Mouse (Mus musculus) liver, adult 2 months (tissue): ENCODE measurements around the gene Herc3. TPM values are rescaled to one million over a fixed set of nuclear protein-coding genes. Genes with fewer than 3 reads are reported as not detected.

Experiments used
- DNase-seq: peaks from one replicate; pipeline ENCODE4 v3.0.0-alpha.2; 2011; ENCODE audit warnings: low read depth, low spot score; ENCODE audit errors: extremely low read depth
- H3K27ac ChIP-seq: fragments of 200-500 bp; replicated peaks from 2 replicates; pipeline ENCODE4 v1.5.1; 2012; ENCODE audit warnings: low read depth, mild to moderate bottlenecking, control low read depth, inconsistent platforms, low read length; ENCODE audit not compliant: insufficient read depth
- H3K27me3 ChIP-seq: fragments of 200-500 bp; 2 replicates; pipeline ENCODE4 v1.6.1; 2012; ENCODE audit warnings: mild to moderate bottlenecking, moderate library complexity, low read length, inconsistent platforms; ENCODE audit not compliant: control insufficient read depth, insufficient read depth
- H3K36me3 ChIP-seq: fragments of 200-500 bp; 2 replicates; pipeline ENCODE4 v1.6.1; 2012; ENCODE audit warnings: low read length, inconsistent platforms; ENCODE audit not compliant: control insufficient read depth, insufficient read depth
- H3K4me1 ChIP-seq: fragments of 200-500 bp; 2 replicates; pipeline ENCODE4 v1.6.1; 2011; ENCODE audit warnings: low read length; ENCODE audit not compliant: control insufficient read depth, insufficient read depth
- H3K4me3 ChIP-seq: fragments of 200-500 bp; 2 replicates; pipeline ENCODE4 v1.5.1; 2011; ENCODE audit warnings: low read depth, mild to moderate bottlenecking, control low read depth, low read length, moderate library complexity; ENCODE audit not compliant: insufficient read depth
- H3K79me2 ChIP-seq: fragments of 200-500 bp; 2 replicates; pipeline ENCODE4 v1.6.1; 2012; ENCODE audit warnings: inconsistent platforms, mild to moderate bottlenecking, low read length, moderate library complexity; ENCODE audit not compliant: control insufficient read depth, insufficient read depth
- H3K9ac ChIP-seq: fragments of 200-500 bp; 2 replicates; pipeline ENCODE4 v1.6.1; 2012; ENCODE audit warnings: low read depth, mild to moderate bottlenecking, control low read depth, inconsistent platforms, low read length
- CTCF ChIP-seq: fragments of 200-500 bp; IDR thresholded peaks from 2 replicates; pipeline ENCODE4 v1.5.1; 2011; ENCODE audit warnings: low read depth, low read length, control low read depth
- POLR2A ChIP-seq: fragments of 200-500 bp; IDR thresholded peaks from 2 replicates; pipeline ENCODE4 v1.6.1; 2011; ENCODE audit warnings: low read length, control low read depth; ENCODE audit not compliant: insufficient read depth; ENCODE audit errors: extremely low read depth
- WGBS: fragments of 180-500 bp; shearing (Covaris S2); methylation state at CpG from one replicate; pipeline ENCODE4 v1.1.7; 2018; 5-methylcytosine and 5-hydroxymethylcytosine counted together
- polyA plus RNA-seq: library from polyadenylated mRNA; depleted of rRNA; stranded (reverse); fragments of >200 nt; gene quantifications from 2 replicates; pipeline ENCODE4 v1.2.3, GENCODE M21; 2012
- total RNA-seq: library from RNA; depleted of rRNA; stranded (reverse); fragments of >200 nt; gene quantifications from 2 replicates; pipeline ENCODE4 v1.2.3, GENCODE M21; 2014

The Herc3 gene
- total and polyA plus RNA-seq, 2 experiments: 3.5 to 10.3 TPM

GRCm38 (mm10) chr6:58828582-58828981 is 2.7 kb upstream of the Herc3 start:
- H3K27me3 ChIP-seq: no peaks in the 10 kb centered on the region
- no peaks in the 10 kb centered on the region for H3K36me3 ChIP-seq
- no peak for TF ChIP-seq CTCF
- TF ChIP-seq POLR2A: no peak
- H3K9ac ChIP-seq: no peak overlapping the region
- peaks cover 3% of the 10 kb centered on the region; the same call in 1 of the 2 replicates for H3K4me1 ChIP-seq
- H3K4me3 ChIP-seq: no peak overlapping the region
- no peaks in the 10 kb centered on the region; the same call in 1 of the 2 replicates for H3K79me2 ChIP-seq
- WGBS: 89% methylated on average over 1 of the region's 1 CpGs
- no peak for DNase-seq
- H3K27ac ChIP-seq: no peak overlapping the region

- no peaks in the 10 kb centered on the region; the same call in 1 of the 2 replicates for H3K79me2 ChIP-seq
- H3K36me3 ChIP-seq: no peaks in the 10 kb centered on the region
- H3K27me3 ChIP-seq: no peaks in the 10 kb centered on the region
- peak overlapping the region; percentile 77 for H3K4me3 ChIP-seq
- no peak for DNase-seq
- 13% methylated on average over 7 of the region's 7 CpGs for WGBS
- H3K4me1 ChIP-seq: peaks cover 3% of the 10 kb centered on the region; the same call in 1 of the 2 replicates
- H3K27ac ChIP-seq: no peak overlapping the region
- TF ChIP-seq POLR2A (no peak), CTCF (no peak)
- 0 out of 2 replicates have a peak overlapping the region, but pooled peaks have one; percentile 5 for H3K9ac ChIP-seq
These were observed 429 bp upstream of the Herc3 start for GRCm38 (mm10) chr6:58830840-58831231.

DNA sequence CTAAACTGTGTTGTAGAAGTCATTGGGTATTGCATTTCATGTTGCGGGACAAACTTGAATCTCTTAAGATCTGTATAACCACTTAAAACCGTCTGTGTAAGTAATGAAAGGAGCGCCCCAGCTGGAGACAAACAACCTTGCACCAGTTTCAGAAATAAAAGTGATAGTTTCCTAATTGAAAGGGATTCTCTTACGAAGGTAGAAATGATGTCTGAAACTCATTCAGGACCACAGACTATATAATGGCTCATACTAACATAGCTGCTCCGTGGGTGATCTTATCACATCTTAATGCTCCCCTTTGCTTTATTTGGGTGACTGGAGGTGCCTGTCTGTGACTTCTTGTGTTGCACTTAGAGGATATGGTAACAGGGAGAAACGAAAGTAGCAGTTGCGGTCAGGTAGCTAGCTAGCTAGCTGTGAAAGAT is 1.3 kb downstream of the Herc3 start:
- WGBS: 35% methylated on average over 7 of the region's 7 CpGs

GRCm38 (mm10) chr6:58834470-58834869 is 3.2 kb downstream of the Herc3 start:
- 78% methylated on average over 7 of the region's 7 CpGs for WGBS
- no peak for TF ChIP-seq POLR2A
- no peak for TF ChIP-seq CTCF
- Histone ChIP-seq H3K27me3 (no peaks in the 10 kb centered on the region), H3K36me3 (no peaks in the 10 kb centered on the region), H3K27ac (no peak overlapping the region), H3K4me3 (no peak overlapping the region), H3K9ac (no peak overlapping the region), H3K4me1 (peaks cover 3% of the 10 kb centered on the region; the same call in 1 of the 2 replicates), H3K79me2 (peaks cover 7% of the 10 kb centered on the region; the same call in 1 of the 2 replicates)
- DNase-seq: no peak

More for the DNA sequence above, 1.3 kb downstream of the Herc3 start:
- TF ChIP-seq POLR2A (no peak), CTCF (no peak)
- DNase-seq: peak; percentile 30
- Histone ChIP-seq H3K36me3 (no peaks in the 10 kb centered on the region), H3K4me3 (peak overlapping the region; percentile 77; the same call in 1 of the 2 replicates), H3K79me2 (no peaks in the 10 kb centered on the region; the same call in 1 of the 2 replicates), H3K4me1 (peaks cover 3% of the 10 kb centered on the region; the same call in 1 of the 2 replicates), H3K9ac (no peak overlapping the region), H3K27ac (no peak overlapping the region), H3K27me3 (no peaks in the 10 kb centered on the region)

GRCm38 (mm10) chr6:58835591-58835990 is 4.3 kb downstream of the Herc3 start:
- Histone ChIP-seq H3K79me2 (peaks cover 7% of the 10 kb centered on the region; the same call in 1 of the 2 replicates), H3K4me1 (peaks cover 3% of the 10 kb centered on the region; the same call in 1 of the 2 replicates), H3K4me3 (no peak overlapping the region), H3K36me3 (no peaks in the 10 kb centered on the region), H3K27ac (no peak overlapping the region), H3K9ac (no peak overlapping the region), H3K27me3 (no peaks in the 10 kb centered on the region)
- no peak for DNase-seq
- 92% methylated on average over 1 of the region's 1 CpGs for WGBS
- no peak for TF ChIP-seq CTCF
- no peak for TF ChIP-seq POLR2A

- H3K27ac ChIP-seq: no peak overlapping the region
- DNase-seq: no peak
- H3K79me2 ChIP-seq: peaks cover 7% of the 10 kb centered on the region; the same call in 1 of the 2 replicates
- no peaks in the 10 kb centered on the region for H3K36me3 ChIP-seq
- no peaks in the 10 kb centered on the region for H3K27me3 ChIP-seq
- TF ChIP-seq CTCF: no peak
- TF ChIP-seq POLR2A: no peak
- H3K9ac ChIP-seq: no peak overlapping the region
- H3K4me1 ChIP-seq: peaks cover 3% of the 10 kb centered on the region; the same call in 1 of the 2 replicates
- no peak overlapping the region for H3K4me3 ChIP-seq
- WGBS: 73% methylated on average over 2 of the region's 2 CpGs
These were observed 5.2 kb downstream of the Herc3 start for GRCm38 (mm10) chr6:58836476-58836875.
